Mouse (Mus musculus) heart, adult 18-20 months (tissue): ENCODE measurements around the gene Ifna6. TPM values are rescaled to one million over a fixed set of nuclear protein-coding genes. Genes with fewer than 3 reads are reported as not detected.
A peak's percentile ranks its signal among the peaks of the same experiment; 100 is the strongest.

Experiments
- DNase-seq, 2 experiments: peaks; one replicate each; pipeline ENCODE4 v3.0.0; 2021 to 2022; ENCODE audit warnings: mixed read lengths in 1 of 2
- total RNA-seq, 2 experiments: library from RNA; stranded (reverse); gene quantifications; 2 replicates each; pipeline ENCODE4 v1.2.3; 2021

The Ifna6 gene
- total RNA-seq, 2 experiments from 2014 or later = not detected

DNA sequence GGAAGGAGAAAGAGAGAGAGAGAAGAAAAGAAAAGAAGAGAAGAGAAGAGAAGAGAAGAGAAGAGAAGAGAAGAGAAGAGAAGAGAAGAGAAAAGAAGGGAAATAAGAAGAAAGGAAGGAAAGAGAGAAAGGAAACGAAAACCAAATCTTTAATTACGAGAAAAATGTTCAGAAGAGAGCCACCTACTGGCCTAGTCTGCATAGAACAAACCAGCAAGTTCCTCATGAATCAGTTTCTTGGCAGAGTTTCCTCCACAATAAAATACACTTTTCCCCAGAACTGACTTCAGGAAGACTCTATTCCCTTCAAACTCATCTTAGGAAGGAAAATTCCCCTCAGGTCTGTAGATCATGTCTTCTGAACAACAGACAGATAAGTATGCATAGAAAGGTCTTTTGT lies 18.1 kb downstream of the Ifna6 start:
- DNase-seq = no peak

- no peak for DNase-seq
Observed at GRCm38 (mm10) chr4:88849698-88850097, 22.5 kb downstream of the Ifna6 start, which contains the start of gene Ifna1. Ifna1 (plus strand) TSS chr4:88850087.

DNA sequence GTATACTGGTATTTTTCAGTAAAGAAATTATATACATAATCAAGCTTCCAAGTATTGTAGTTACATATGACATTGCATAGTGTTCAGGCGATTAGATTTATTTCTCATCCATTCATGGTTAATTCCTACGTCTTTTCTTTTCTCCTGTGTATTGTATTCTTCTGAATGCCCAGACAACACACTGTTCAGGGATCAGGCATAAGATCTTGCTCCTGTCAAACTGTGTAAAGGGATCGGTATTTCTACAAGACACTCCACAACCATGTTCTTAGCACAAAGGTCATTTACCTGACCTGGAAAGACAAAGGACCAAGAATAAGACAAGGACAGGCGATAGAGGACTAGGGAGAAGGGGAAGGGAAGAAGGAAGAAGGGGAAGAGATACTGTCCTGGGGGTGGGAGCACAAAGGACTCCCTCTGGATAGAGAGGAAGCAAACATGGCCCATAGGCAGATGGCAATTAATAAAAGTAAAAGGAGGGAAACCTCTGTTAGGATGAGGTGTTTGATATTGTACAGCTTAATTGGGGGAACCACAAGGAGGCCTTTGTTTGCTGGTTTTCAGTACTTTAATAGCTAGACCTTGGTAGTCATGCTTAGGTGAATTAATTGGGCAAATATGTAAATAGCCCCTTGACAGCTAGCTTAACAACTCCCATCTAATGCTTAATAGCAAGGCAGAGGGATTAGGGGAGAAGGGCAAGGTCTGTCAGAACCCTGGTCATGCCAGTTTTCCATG lies 24.0 kb downstream of the Ifna6 start:
- no peak for DNase-seq

- no peak for DNase-seq
Observed at GRCm38 (mm10) chr4:88859214-88859613, 32.0 kb downstream of the Ifna6 start.

- no peak for DNase-seq
Observed at GRCm38 (mm10) chr4:88863309-88863708, 36.1 kb downstream of the Ifna6 start.

- DNase-seq = peak; percentile 19 to 32
Observed at GRCm38 (mm10) chr4:88864599-88864998, 37.4 kb downstream of the Ifna6 start.

DNA sequence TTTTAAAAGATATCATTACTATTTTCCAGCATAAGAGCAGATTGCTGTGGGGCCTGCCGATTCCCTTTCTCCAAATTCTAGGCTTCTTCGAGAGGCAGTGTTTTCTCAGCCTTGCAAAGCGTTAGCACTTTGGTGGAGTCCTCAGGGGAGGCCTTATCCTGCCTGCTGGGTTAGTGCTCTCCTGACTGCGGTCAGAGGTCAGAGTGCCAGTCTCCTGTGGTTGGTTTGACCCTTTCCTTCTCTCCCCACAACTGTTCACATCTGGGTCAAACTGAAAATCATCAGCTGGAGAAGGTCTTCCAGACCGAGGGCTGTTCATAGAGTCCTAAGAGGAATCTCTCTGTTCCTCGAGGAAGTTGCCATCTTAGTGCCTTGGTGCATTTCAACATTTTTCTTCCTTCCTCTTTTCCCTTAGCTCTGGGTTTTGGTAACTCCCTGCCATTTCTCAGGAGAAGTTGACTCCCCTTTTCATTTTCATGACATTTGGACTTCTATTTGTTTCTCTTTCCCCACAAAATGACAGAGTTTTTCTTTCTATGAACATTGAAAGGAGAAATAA lies 37.9 kb downstream of the Ifna6 start:
- peak in 1 of 2 experiments; percentile 18 for DNase-seq

GRCm38 (mm10) chr4:88867366-88867925 lies 40.2 kb downstream of the Ifna6 start:
- DNase-seq = peak; percentile 72 to 89

DNA sequence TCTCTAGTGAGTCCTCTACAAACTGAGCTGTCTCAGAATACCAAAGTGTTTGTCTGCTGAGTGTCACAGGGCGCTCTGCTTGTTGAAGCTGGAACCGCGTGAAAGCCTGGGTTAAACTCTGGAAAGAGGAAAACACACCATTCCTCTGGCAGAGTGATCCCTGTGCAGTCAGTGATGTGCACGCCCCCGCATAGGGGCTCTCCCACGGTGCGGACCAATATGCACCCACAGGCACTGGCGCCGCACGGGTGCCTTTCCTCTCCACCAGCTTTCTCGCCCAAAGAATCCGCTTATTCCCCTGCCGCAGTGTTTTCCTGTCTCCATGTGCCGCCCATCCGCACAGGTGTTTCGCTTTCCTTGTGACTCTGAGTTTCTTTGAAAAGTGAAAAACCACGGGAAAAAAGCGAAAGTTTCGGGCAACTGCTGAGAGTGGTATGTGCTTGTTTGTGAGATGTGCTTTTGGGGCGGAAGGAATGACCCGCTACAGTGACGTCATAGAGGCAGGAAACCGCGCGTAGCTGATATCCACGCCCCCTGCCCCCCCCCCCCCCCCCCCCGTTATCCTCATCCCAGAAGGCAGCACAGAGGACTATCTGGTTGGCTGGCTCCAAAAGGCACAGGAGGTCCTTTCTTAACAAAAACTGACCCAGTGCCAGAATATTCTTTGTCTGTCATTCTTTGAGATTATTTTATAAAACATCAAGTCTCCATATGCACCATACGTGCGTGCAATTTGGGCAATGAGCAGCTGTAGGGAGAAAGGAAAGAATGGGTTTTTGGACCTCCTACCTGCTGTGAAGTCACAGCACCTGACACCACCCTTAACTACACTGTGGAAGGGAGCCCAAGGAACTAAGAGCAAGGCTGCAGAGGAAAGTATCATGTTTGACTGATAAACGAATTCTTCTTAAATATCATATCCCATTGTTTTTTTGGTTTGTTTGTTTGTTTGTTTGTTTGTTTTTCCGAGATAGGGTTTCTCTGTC lies 41.0 kb downstream of the Ifna6 start:
- peak; percentile 29 to 49 for DNase-seq

DNA sequence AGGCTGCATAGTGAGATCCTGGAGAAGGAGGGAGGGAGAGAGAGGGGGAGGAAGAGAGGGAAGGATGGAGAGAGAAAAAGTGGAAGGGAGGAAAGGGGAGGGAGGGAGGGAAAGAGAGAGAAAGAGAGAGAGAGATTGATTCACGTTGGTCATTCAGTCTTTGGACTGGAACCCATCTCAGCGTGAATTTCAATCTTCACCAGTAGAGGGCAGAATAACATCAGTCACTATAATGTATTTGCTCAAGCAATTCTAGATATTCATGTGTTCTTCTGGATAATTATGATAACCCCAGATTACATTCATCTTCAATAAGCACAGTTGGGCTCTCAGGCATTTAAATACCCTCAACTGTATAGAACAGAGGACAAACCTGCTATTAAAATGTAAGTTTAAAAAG lies 45.5 kb downstream of the Ifna6 start:
- peak; percentile 7 to 65 for DNase-seq

DNA sequence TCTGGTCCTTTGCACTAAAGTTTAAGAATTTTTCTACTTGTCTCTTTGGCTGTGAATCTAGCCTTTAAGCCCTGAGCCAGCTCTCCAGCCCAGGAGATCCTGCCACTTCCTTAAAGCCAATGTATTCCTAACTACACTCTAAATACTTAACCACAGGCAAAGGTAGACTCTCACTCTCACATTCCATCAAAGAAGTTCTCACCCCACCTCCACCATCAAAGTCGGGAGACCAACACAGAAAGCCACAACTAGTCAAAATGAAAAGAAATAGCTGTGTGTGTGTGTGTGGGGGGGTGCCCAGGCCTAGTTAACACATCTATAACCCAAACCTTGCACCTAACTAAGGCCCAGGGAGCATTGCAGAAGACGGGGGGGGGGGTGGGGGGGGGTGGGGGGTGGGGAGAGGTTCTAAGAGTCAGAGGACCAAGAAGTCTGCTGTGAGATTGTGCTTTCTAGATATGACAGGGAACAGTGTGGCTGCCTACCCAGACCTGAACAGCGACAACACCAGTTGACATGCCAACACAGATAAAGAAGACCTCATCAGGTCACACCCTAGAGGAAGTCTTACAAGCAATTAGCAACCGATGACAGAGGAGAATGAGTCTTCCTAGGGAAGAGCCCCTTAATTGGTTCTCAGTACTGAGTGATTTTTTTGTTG lies 48.3 kb downstream of the Ifna6 start:
- DNase-seq = no peak

- no peak for DNase-seq
Observed at GRCm38 (mm10) chr4:88876520-88876919, 49.3 kb downstream of the Ifna6 start.

Other genes with a start within 250 kb of the Ifna6 start
- gene Ifna9, start 235.0 kb upstream of the Ifna6 start, total RNA-seq = not detected
- not detected for gene Ifna12, start 224.0 kb upstream of the Ifna6 start, total RNA-seq
- gene C87499, start 193.0 kb upstream of the Ifna6 start, total RNA-seq = not detected
- gene Ifna13, start 183.0 kb upstream of the Ifna6 start, total RNA-seq = not detected
- gene Ifna16, start 150.5 kb upstream of the Ifna6 start, total RNA-seq = not detected
- gene Ifna2, start 143.5 kb upstream of the Ifna6 start, total RNA-seq = not detected
- not detected for gene Ifnab, start 136.1 kb upstream of the Ifna6 start, total RNA-seq
- under 1 TPM in 1 of 2 experiments, not detected in 1; 0.42 TPM for gene Gm26566, start 105.6 kb upstream of the Ifna6 start, total RNA-seq
- gene Klhl9, start 105.0 kb upstream of the Ifna6 start, total RNA-seq = 10 to 100 TPM; 72.4 to 76.1 TPM
- not detected for gene Gm13271, start 72.5 kb upstream of the Ifna6 start, total RNA-seq
- not detected for gene Gm13283, start 67.3 kb upstream of the Ifna6 start, total RNA-seq
- gene Gm13290, start 53.6 kb upstream of the Ifna6 start, total RNA-seq = not detected
- not detected for gene Gm13289, start 50.5 kb upstream of the Ifna6 start, total RNA-seq
- gene Gm13272, start 47.6 kb upstream of the Ifna6 start, total RNA-seq = not detected
- not detected for gene Ifnz, start 45.3 kb upstream of the Ifna6 start, total RNA-seq
- gene Gm13276, start 41.7 kb upstream of the Ifna6 start, total RNA-seq = not detected
- not detected for gene Gm13277, start 38.8 kb upstream of the Ifna6 start, total RNA-seq
- gene Gm13278, start 35.9 kb upstream of the Ifna6 start, total RNA-seq = not detected
- not detected for gene Gm13275, start 32.9 kb upstream of the Ifna6 start, total RNA-seq
- gene Gm13279, start 30.0 kb upstream of the Ifna6 start, total RNA-seq = not detected
- not detected for gene Gm13285, start 27.8 kb upstream of the Ifna6 start, total RNA-seq
- not detected for gene Gm13287, start 24.2 kb upstream of the Ifna6 start, total RNA-seq
- gene Gm13288, start 21.9 kb upstream of the Ifna6 start, total RNA-seq = not detected
- not detected for gene Ifna7, start 11.2 kb upstream of the Ifna6 start, total RNA-seq
- gene Ifna11, start 7.5 kb upstream of the Ifna6 start, total RNA-seq = not detected
- gene Ifna5, start 8.1 kb downstream of the Ifna6 start, total RNA-seq = not detected
- not detected for gene Ifna4, start 14.4 kb downstream of the Ifna6 start, total RNA-seq
- not detected for gene Ifna1, start 22.7 kb downstream of the Ifna6 start, total RNA-seq
- not detected for gene Ifne, start 52.8 kb downstream of the Ifna6 start, total RNA-seq